Mouse (Mus musculus): ENCODE measurements at regions not wholly inside any gene's neighbourhood (a gene's known extent, or its start where the extent isn't known, plus 50 kb on each side); places are given as distances from the start of the nearest gene placed in this dataset.

GRCm38 (mm10) chr7:124455659-124456058 is 473.0 kb downstream of the Hs3st4 start:
- DNase-seq (ENCODE audit: low read depth in 1 of 2, low spot score in 2 of 2): no peak

GRCm38 (mm10) chr7:124487326-124487725 is 504.7 kb downstream of the Hs3st4 start:
- DNase-seq (ENCODE audit: low read depth in 1 of 2, low spot score in 2 of 2): no peak

- DNase-seq (ENCODE audit: low read depth in 1 of 2, low spot score in 2 of 2): no peak
These were observed 508.6 kb downstream of the Hs3st4 start for GRCm38 (mm10) chr7:124491109-124491793.

- DNase-seq (ENCODE audit: low read depth in 1 of 2, low spot score in 2 of 2): no peak
These were observed 509.3 kb downstream of the Hs3st4 start for GRCm38 (mm10) chr7:124491851-124492390.

DNA sequence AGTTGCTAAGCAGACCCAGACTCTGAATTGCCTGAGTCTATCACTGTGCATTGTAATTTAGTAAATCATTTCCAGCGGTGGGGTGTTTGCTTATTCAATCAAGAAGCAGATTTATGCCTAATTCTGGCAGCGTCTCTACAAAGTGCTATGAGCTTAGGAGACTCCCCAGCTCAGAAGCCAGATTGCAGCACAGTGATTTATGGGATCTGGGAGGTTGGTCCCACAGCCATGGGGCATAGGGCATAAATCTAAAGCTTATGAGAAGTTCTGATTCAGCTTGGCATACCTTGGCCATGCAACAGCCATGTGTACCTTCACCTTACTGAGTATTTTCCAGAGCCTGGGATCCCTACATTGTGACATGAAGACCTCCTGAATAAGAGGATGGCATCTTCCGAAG is 518.0 kb downstream of the Hs3st4 start:
- DNase-seq (ENCODE audit: low read depth in 1 of 2, low spot score in 2 of 2): no peak

DNA sequence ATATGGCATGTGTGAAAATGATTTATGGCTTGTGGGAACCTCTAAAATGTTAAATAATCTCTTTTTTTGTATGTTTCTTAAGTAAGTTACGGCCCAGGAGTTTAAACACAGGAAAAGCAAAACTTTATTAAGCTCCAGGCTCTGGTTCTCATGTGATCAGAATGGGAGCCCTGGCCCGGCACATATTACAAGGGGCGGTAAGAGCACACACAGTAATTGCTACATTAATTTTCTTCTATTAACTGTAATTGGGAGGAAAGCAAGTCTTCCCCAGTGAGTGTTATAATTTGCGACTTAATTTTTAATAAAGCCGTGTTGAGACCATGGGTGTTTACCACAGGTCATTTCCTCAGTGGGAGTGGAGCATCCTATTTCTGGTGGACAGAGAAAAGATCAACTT is 520.1 kb downstream of the Hs3st4 start:
- DNase-seq (ENCODE audit: low read depth in 1 of 2, low spot score in 2 of 2): no peak

DNA sequence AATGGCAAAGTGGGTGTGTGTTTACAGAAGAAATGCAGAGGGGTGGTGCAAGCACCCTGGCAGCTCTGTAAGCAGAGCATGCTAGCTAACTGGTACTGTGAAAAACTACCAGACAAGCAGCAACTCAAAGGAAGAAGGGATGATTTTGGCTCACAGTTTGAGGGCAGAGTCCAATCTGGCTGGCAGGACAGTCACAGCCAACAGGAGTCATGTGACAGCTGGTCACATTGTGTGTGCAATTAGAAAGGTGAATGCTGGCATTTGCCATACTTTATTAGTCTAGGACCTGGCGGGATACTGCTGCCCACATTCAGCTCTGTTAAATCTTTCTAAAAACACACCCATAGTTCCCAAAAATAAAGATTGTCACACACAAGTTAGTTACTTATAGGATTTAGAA is 566.4 kb downstream of the Hs3st4 start:
- no peak for DNase-seq (ENCODE audit: low read depth in 1 of 2, low spot score in 2 of 2)

DNA sequence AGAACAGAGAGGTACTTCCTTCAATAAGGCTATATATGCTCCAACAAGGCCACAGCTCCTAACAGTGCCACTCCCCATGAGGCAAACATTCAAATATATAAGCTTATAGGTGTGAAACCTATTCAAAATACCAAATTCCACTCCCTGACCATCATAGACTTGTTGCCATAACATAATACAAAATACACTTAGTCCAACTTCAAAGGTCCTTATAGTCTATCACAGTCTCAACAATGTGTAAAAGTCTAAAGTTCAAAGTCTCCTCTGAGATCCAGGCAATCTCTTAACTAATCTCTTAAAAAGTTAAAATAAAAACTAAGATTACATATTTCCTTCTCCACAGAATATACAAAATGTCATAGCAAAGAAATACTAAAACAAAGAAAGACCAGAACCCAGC is 574.5 kb downstream of the Hs3st4 start:
- no peak for DNase-seq (ENCODE audit: low read depth in 1 of 2, low spot score in 2 of 2)

DNA sequence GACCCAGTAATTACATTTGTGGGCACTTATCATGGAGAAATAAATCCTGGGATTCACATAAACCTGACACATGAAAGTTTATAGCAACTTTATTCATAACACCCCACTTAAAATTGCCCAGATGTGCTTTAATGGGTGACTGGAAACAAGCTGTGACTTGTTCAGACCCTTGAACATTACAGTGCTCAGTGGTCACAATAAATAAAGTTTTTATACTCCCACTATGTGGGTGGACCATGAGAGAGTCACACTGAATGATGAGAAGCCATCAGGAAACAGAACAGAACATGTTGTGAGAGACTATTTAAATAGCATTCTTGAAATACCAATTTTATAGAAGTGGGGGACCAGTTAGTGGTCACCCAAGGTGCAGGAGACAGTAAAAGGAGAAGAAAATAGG is 588.1 kb downstream of the Hs3st4 start:
- DNase-seq (ENCODE audit: low read depth in 1 of 2, low spot score in 2 of 2): no peak

GRCm38 (mm10) chr7:124573666-124574065 is 591.0 kb downstream of the Hs3st4 start:
- DNase-seq (ENCODE audit: low read depth in 1 of 2, low spot score in 2 of 2): no peak

DNA sequence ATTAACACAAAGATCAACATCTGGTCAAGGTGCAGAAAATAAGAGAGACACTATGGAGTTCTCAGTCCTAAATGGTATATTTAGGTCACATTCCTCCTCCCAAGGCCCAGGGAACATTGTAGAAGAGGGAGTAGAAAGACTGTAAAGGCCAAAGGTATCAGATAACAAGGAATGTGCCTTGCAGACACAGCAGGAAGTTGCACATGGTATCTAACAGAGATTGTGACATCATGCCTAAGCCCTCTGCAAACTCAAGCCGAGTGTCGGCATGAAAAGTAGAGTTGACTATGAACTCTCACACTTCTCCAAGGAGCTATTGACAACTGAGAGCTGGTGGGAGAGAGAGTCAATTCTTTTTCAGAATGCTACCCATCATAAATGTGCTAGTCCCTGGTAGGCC is 598.7 kb downstream of the Hs3st4 start:
- no peak for DNase-seq (ENCODE audit: low read depth in 1 of 2, low spot score in 2 of 2)

- no peak for DNase-seq (ENCODE audit: low read depth in 1 of 2, low spot score in 2 of 2)
These were observed 602.6 kb downstream of the Hs3st4 start for GRCm38 (mm10) chr7:124585296-124585695.

DNA sequence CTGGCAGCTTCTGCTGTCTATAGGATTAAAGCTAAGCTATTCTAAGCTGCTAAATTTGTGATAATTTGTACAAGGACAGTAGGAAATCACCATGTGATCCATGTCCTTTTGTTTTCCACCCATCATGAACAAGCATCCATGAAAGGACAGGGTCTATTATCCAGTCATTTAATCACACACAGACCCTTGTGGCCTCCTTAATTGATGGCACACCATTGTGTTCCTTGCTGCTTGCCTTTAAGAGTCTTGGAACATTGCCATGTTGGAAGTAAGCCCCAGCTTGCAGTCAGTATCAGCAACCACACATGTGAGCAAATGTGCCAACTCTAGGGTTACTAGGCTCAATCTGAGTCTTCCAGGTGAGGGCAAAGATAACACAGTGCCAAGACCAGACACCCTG is 608.7 kb downstream of the Hs3st4 start:
- DNase-seq (ENCODE audit: low read depth in 1 of 2, low spot score in 2 of 2): no peak

GRCm38 (mm10) chr7:124593462-124593861 is 610.8 kb downstream of the Hs3st4 start:
- DNase-seq (ENCODE audit: low read depth in 1 of 2, low spot score in 2 of 2): no peak

- DNase-seq (ENCODE audit: low read depth in 1 of 2, low spot score in 2 of 2): no peak
These were observed 618.1 kb downstream of the Hs3st4 start for GRCm38 (mm10) chr7:124600767-124601166.

- no peak for DNase-seq (ENCODE audit: low read depth in 1 of 2, low spot score in 2 of 2)
These were observed 621.9 kb downstream of the Hs3st4 start for GRCm38 (mm10) chr7:124604581-124604980.

GRCm38 (mm10) chr7:124605978-124606377 is 623.3 kb downstream of the Hs3st4 start:
- DNase-seq (ENCODE audit: low read depth in 1 of 2, low spot score in 2 of 2): no peak

DNA sequence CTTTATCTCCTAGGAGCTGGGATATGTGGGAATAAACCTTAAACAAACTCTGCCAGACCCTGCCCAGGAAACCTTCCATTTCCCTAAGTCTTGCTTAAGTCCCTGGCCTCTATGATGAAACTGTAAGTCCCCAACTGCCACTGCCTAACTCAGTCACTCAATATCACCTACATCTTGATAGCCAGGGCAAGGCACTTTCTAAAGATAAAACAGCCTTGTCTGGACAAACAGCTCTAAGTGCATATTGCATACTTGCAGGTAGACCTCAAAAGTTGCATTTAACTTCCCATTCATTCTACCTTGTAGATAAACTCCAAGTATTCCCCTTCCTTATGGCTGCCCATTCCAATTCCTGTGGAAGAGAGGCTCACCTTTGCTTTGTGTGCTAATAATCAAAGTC is 624.4 kb downstream of the Hs3st4 start:
- DNase-seq (ENCODE audit: low read depth in 1 of 2, low spot score in 2 of 2): no peak

DNA sequence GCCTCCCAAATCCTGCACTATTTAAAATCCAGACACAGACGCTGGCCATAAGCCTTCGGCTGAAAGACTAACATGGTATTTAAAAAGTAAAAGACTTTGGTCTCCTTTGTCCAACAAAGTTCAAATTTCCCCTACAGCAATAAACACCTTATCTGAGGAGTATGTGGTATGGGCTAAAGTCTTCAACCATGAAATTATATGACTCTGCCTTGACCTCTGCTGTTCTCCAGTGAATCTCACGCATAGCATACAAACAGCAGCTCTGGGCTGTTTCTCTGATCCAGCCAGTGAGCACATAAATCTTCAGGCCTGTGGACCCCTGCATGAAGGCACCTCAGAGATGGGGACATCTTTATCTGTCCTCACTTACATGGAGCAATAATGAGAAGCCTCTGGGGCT is 627.8 kb downstream of the Hs3st4 start:
- no peak for DNase-seq (ENCODE audit: low read depth in 1 of 2, low spot score in 2 of 2)

- DNase-seq (ENCODE audit: low read depth in 1 of 2, low spot score in 2 of 2): no peak
These were observed 664.5 kb downstream of the Hs3st4 start for GRCm38 (mm10) chr7:124647131-124647530.

- no peak for DNase-seq (ENCODE audit: low read depth in 1 of 2, low spot score in 2 of 2)
These were observed 684.7 kb downstream of the Hs3st4 start for GRCm38 (mm10) chr7:124667180-124667968.

- DNase-seq (ENCODE audit: low read depth in 1 of 2, low spot score in 2 of 2): no peak
These were observed 685.4 kb downstream of the Hs3st4 start for GRCm38 (mm10) chr7:124668058-124668457.
